Mouse (Mus musculus): ENCODE measurements around the gene Trappc6a.

- TF ChIP-seq POLR2A (IDR thresholded peaks at IDR 0.05; ENCODE audit: insufficient read length, low read depth), result no peak
- TF ChIP-seq POLR2AphosphoS2 (IDR thresholded peaks at IDR 0.05; ENCODE audit: insufficient read length, low read depth), result no peak
- no peak for TF ChIP-seq USF1 (IDR thresholded peaks at IDR 0.05; ENCODE audit: low read depth)
- no peak for TF ChIP-seq MAX (IDR thresholded peaks at IDR 0.05; ENCODE audit: low read depth)
- TF ChIP-seq TCF12 (IDR thresholded peaks at IDR 0.05; ENCODE audit: insufficient read depth, poor library complexity, severe bottlenecking), result no peak
Observed at GRCm38 (mm10) chr7:19546007-19546406, 37.8 kb downstream of the Trappc6a start.
